In the genomic region with DNA sequence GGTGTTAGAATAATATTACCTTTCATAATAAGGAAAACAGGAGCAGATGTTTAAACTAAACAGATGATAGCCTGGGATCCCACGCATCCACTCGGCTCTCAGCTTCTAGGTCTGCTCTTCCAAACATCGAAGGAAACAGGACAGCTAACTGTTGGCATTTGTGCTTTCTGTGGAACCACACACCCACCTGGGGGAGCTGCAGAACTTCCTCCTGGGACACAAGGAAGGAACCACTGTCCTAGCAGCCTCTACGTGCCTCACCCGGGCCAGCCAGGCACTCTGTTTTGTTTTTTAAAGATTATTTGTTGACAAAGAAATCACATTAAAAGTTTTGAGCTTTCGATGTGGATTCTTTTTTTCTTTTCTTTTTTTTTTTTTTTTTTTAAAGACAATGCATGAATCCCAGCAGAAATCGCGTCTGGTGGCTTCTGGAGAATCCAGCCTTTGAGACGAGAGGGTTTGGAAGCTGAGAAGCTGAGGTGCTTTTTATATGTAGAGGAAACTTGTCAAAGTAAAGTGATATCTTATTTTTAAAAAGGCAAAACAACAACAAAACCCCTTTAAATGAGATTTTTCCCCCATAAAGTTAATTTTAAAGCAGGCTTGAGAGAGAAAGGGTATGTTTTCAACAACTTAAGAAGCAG, we compare ENCODE assay signal across 7 mouse cellular contexts. TPM values are rescaled to one million over a fixed set of nuclear protein-coding genes. Genes with fewer than 3 reads are reported as not detected.
DNase-seq lines count a peak whose midpoint lies in the region; ATAC-seq and TF ChIP-seq lines count a peak whose summit lies in the region.

No protein-coding gene starts in this region.

- no peak for ATAC-seq in stomach, embryonic 14.5 days (ENCODE audit: insufficient number of reproducible peaks, insufficient read depth, low FRiP score, low read depth)

- H3K79me2 ChIP-seq in MEL (ENCODE audit: control insufficient read depth, insufficient read depth, low read length, poor library complexity), result peaks cover 18% of the 10 kb centered on the region
- H3K79me2 ChIP-seq in liver, adult 2 months (ENCODE audit: control insufficient read depth, insufficient read depth, low read length), result peaks cover 55% of the 10 kb centered on the region; the same call in 1 of the 2 replicates

- peak overlapping the region; percentile 70 for H3K4me2 ChIP-seq in stomach, embryonic 14.5 days (replicated peaks; ENCODE audit: low read depth, low read length)

- H3K9me3 ChIP-seq in MEL (replicated peaks; ENCODE audit: insufficient read depth, low read length), result no peaks in the 10 kb centered on the region
- H3K9me3 ChIP-seq in stomach, embryonic 14.5 days (ENCODE audit: control insufficient read depth, low read depth, low read length), result no peaks in the 10 kb centered on the region

- H3K27me3 ChIP-seq in MEL (ENCODE audit: control insufficient read depth in 1 of 2, insufficient read depth in 2 of 2, low read length in 2 of 2), result no peaks in the 10 kb centered on the region
- no peaks in the 10 kb centered on the region for H3K27me3 ChIP-seq in liver, adult 2 months (ENCODE audit: control insufficient read depth, insufficient read depth, low read length)
- H3K27me3 ChIP-seq in stomach, embryonic 14.5 days (ENCODE audit: control insufficient read depth, insufficient read depth, low read length), result no peaks in the 10 kb centered on the region

- TF ChIP-seq RAD21 in MEL (IDR thresholded peaks at IDR 0.05; ENCODE audit: low read depth, low read length), result no peak

- H3K4me1 ChIP-seq in MEL (ENCODE audit: control insufficient read depth in 1 of 2, insufficient read depth in 2 of 2, low read length in 2 of 2), result peaks cover 0 to 3% of the 10 kb centered on the region in 2 experiments
- peaks cover 27% of the 10 kb centered on the region for H3K4me1 ChIP-seq in liver, adult 2 months (ENCODE audit: control insufficient read depth, insufficient read depth, low read length)
- peaks cover 46% of the 10 kb centered on the region for H3K4me1 ChIP-seq in stomach, embryonic 14.5 days (ENCODE audit: control insufficient read depth, insufficient read depth, low read length)

- no peak for TF ChIP-seq EP300 in MEL (IDR thresholded peaks at IDR 0.05; ENCODE audit: low read depth in 1 of 2, low read length in 2 of 2)

- no peaks in the 10 kb centered on the region; a peak in 1 of 4 replicates for H3K36me3 ChIP-seq in MEL (ENCODE audit: control insufficient read depth in 1 of 2, insufficient read depth in 2 of 2, low read length in 2 of 2)
- H3K36me3 ChIP-seq in liver, adult 2 months (ENCODE audit: control insufficient read depth, insufficient read depth, low read length), result no peaks in the 10 kb centered on the region
- no peaks in the 10 kb centered on the region for H3K36me3 ChIP-seq in stomach, embryonic 14.5 days (ENCODE audit: control insufficient read depth, insufficient read depth, low read length)

- TF ChIP-seq CTCF in MEL (IDR thresholded peaks at IDR 0.05 in 2 of 3, conservative IDR thresholded peaks at IDR 0.05 in 1 of 3; ENCODE audit: control insufficient read depth in 1 of 3, insufficient read depth in 1 of 3, low read depth in 2 of 3, low read length in 3 of 3, poor library complexity in 1 of 3, severe bottlenecking in 1 of 3), result peak in 2 of 3 experiments; percentile 3 to 16; a peak in 1 of 6 replicates
- TF ChIP-seq CTCF in liver, adult 2 months (IDR thresholded peaks at IDR 0.05; ENCODE audit: low read depth, low read length), result peak; percentile 20; the same call in 1 of the 2 replicates

- H3K27ac ChIP-seq in MEL (ENCODE audit: control insufficient read depth, low read depth, low read length), result peak overlapping the region; percentile 26; the same call in 1 of the 2 replicates
- peak overlapping the region; percentile 65 for H3K27ac ChIP-seq in liver, adult 2 months (replicated peaks; ENCODE audit: insufficient read depth, low read depth, low read length)
- H3K27ac ChIP-seq in stomach, embryonic 14.5 days (ENCODE audit: low read length), result peak overlapping the region; percentile 91

- TF ChIP-seq POLR2A in MEL (IDR thresholded peaks at IDR 0.05; ENCODE audit: control insufficient read depth in 1 of 2, insufficient read depth in 1 of 2, low read depth in 1 of 2, low read length in 2 of 2, poor library complexity in 1 of 2), result no peak
- TF ChIP-seq POLR2A in liver, adult 2 months (IDR thresholded peaks at IDR 0.05; ENCODE audit: extremely low read depth, insufficient read depth, low read length), result no peak

- peak overlapping the region; percentile 81 for H3K9ac ChIP-seq in MEL (ENCODE audit: control insufficient read depth, low read depth, low read length, poor library complexity, severe bottlenecking)
- H3K9ac ChIP-seq in liver, adult 2 months (ENCODE audit: low read depth, low read length), result peak overlapping the region; percentile 82
- H3K9ac ChIP-seq in stomach, embryonic 14.5 days (replicated peaks; ENCODE audit: low read depth, low read length), result peak overlapping the region; percentile 93

- intact Hi-C loops in heart, postnatal 10 days (cut with DNase I), result loop anchor here (1.0 to 10.0 kb wide), 4 partner anchors 19 to 515 kb away; no protein-coding TSS in a partner anchor

- H3K4me3 ChIP-seq in MEL (ENCODE audit: control insufficient read depth in 1 of 2, insufficient read depth in 1 of 2, low read depth in 2 of 2, low read length in 2 of 2), result peak overlapping the region; percentile 79 to 83
- H3K4me3 ChIP-seq in liver, adult 2 months (ENCODE audit: insufficient read depth, low read depth, low read length), result peak overlapping the region; percentile 84
- peak overlapping the region; percentile 79 for H3K4me3 ChIP-seq in stomach, embryonic 14.5 days (ENCODE audit: low read depth, low read length)

- 5% methylated on average over 9 of the region's 9 CpGs for WGBS in liver, adult 2 months
- WGBS in stomach, embryonic 14.5 days, result 6% methylated on average over 9 of the region's 9 CpGs

- DNase-seq in A20 (ENCODE audit: low read depth, low spot score) (peak; percentile 26), MEL (ENCODE audit: low read depth, low spot score) (peak; percentile 46)
- DNase-seq in heart, postnatal 10 days, result peak; percentile 40 to 63
- no peak for DNase-seq in liver, adult 2 months (ENCODE audit: extremely low read depth, low read depth, low spot score)
- no peak for DNase-seq in natural killer cell, adult 2 months (ENCODE audit: low spot score in 2 of 2)
- no peak for DNase-seq in urinary bladder, adult 2 months (ENCODE audit: low spot score)

TF ChIP-seq in MEL, 35 proteins besides CTCF, POLR2A, EP300 and RAD21:
- peak; percentile 8; the same call in 1 of the 2 replicates for TF ChIP-seq SMC3 (IDR thresholded peaks at IDR 0.05; ENCODE audit: low read depth, low read length)
- TF ChIP-seq TBP (IDR thresholded peaks at IDR 0.05; ENCODE audit: low read depth, low read length), result no peak
- TF ChIP-seq USF1 (IDR thresholded peaks at IDR 0.05; ENCODE audit: low read depth, low read length), result no peak
TF ChIP-seq in MEL: peak in this region for 1.

RNA-seq across cellular contexts. Expression of a gene that starts 50.0 kb away (rescaled TPM):
- total RNA-seq in MEL (2012; rRNA removed), result 17.5 and 18.1 TPM in 2 replicates
- polyA plus RNA-seq in MEL (2012; ENCODE audit: insufficient read depth in 1 of 2, insufficient read length in 2 of 2, low read depth in 1 of 2, low replicate concordance in 2 of 2, missing spikeins in 1 of 2), result 10 to 100 TPM in 1 of 2 experiments, not detected in 1; 21.5 TPM
- total RNA-seq in heart, postnatal 10 days (2021), result 10 to 100 TPM; 35.9 to 42.5 TPM
- 24.3 and 31.0 TPM in 2 replicates for total RNA-seq in liver, adult 2 months (2014; rRNA removed)
- polyA plus RNA-seq in liver, adult 2 months (2012; rRNA removed), result 32.1 and 44.5 TPM in 2 replicates
- polyA plus RNA-seq in stomach, embryonic 14.5 days (2014; fragmentation: Nextera tagmentation; extraction: Ambion mirVana), result 82.0 and 84.9 TPM in 2 replicates
- 32.1 and 33.7 TPM in 2 replicates for polyA plus RNA-seq in urinary bladder, adult 2 months (2012; rRNA removed)

Comparison
In these comparisons a context has a peak if more than half of its experiments do, and no peak if none do; other contexts are left out.
1. DNase-seq: peak in A20 (single experiment), MEL (single experiment) and heart, postnatal 10 days (2 of 2); none in liver, adult 2 months (single experiment), natural killer cell, adult 2 months (0 of 2) and urinary bladder, adult 2 months (single experiment).
2. H3K27ac ChIP-seq: peak in every context shown above with its lines; median percentile 91 in stomach, embryonic 14.5 days; 65 in liver, adult 2 months; 26 in MEL.
3. Peak in every context shown above with its lines, with median percentiles within 50 percentile points of each other: H3K4me3 ChIP-seq and H3K9ac ChIP-seq.